Mouse (Mus musculus) inflammation-experienced regulatory T-cells, adult 6 months (primary cell): ENCODE data around the gene Nsun3. TPM values are rescaled to one million over a fixed set of nuclear protein-coding genes. Genes with fewer than 3 reads are reported as not detected.

Source experiments
- ATAC-seq: one replicate; pipeline ENCODE4 v1.8.0; 2017
- polyA plus RNA-seq, 3 experiments: library from polyadenylated mRNA; unstranded; fragments of 100-300 nt; shearing (Covaris generic); gene quantifications; one replicate each; pipeline ENCODE4 v1.2.1; 2017

Gene Nsun3
- 10 to 100 TPM; 22.4 to 30.4 (median 25.8) TPM for polyA plus RNA-seq

GRCm38 (mm10) chr16:62786621-62787331 lies at the start of gene Nsun3:
Nsun3 (minus strand) TSS chr16:62786818.
- ATAC-seq: peak; percentile 98

GRCm38 (mm10) chr16:62834016-62834735 lies 47.6 kb upstream of the Nsun3 start:
- no peak for ATAC-seq

GRCm38 (mm10) chr16:62832481-62832880 lies 45.9 kb upstream of the Nsun3 start:
- ATAC-seq: peak; percentile 87

GRCm38 (mm10) chr16:62832027-62832426 lies 45.4 kb upstream of the Nsun3 start:
- peak; percentile 8 for ATAC-seq

- ATAC-seq: peak; percentile 89
Measured at GRCm38 (mm10) chr16:62826156-62827001, 39.8 kb upstream of the Nsun3 start.

GRCm38 (mm10) chr16:62822472-62822871 lies 35.9 kb upstream of the Nsun3 start:
- ATAC-seq: no peak

- ATAC-seq: no peak
Measured at GRCm38 (mm10) chr16:62814491-62814890, 27.9 kb upstream of the Nsun3 start, which contains the start of gene Stx19. Stx19 (plus strand) TSS chr16:62814676.

GRCm38 (mm10) chr16:62813790-62814189 lies 27.2 kb upstream of the Nsun3 start:
- ATAC-seq: no peak

- no peak for ATAC-seq
Measured at GRCm38 (mm10) chr16:62810855-62811254, 24.2 kb upstream of the Nsun3 start.

- ATAC-seq: peak; percentile 81
Measured at GRCm38 (mm10) chr16:62807249-62807979, 20.8 kb upstream of the Nsun3 start.

- ATAC-seq: no peak
Measured at GRCm38 (mm10) chr16:62804621-62805020, 18.0 kb upstream of the Nsun3 start.

- ATAC-seq: no peak
Measured at GRCm38 (mm10) chr16:62799839-62800238, 13.2 kb upstream of the Nsun3 start.

- no peak for ATAC-seq
Measured at GRCm38 (mm10) chr16:62799426-62799825, 12.8 kb upstream of the Nsun3 start.

GRCm38 (mm10) chr16:62798808-62799207 lies 12.2 kb upstream of the Nsun3 start:
- no peak for ATAC-seq

GRCm38 (mm10) chr16:62796608-62797007 lies 10.0 kb upstream of the Nsun3 start:
- ATAC-seq: no peak

GRCm38 (mm10) chr16:62782229-62782628 lies 4.4 kb downstream of the Nsun3 start:
- ATAC-seq: no peak

GRCm38 (mm10) chr16:62778282-62778681 lies 8.3 kb downstream of the Nsun3 start:
- no peak for ATAC-seq

GRCm38 (mm10) chr16:62776034-62776433 lies 10.6 kb downstream of the Nsun3 start:
- ATAC-seq: no peak

- ATAC-seq: no peak
Measured at GRCm38 (mm10) chr16:62773462-62773861, 13.2 kb downstream of the Nsun3 start.

- peak; percentile 69 for ATAC-seq
Measured at GRCm38 (mm10) chr16:62758340-62758739, 28.3 kb downstream of the Nsun3 start.

GRCm38 (mm10) chr16:62755307-62755706 lies 31.3 kb downstream of the Nsun3 start:
- no peak for ATAC-seq

GRCm38 (mm10) chr16:62753597-62753996 lies 33.0 kb downstream of the Nsun3 start:
- no peak for ATAC-seq
